Mouse (Mus musculus): ENCODE results near the gene Btc.

- TF ChIP-seq CTCF (IDR thresholded peaks at IDR 0.05 in 2 of 3, conservative IDR thresholded peaks at IDR 0.05 in 1 of 3; ENCODE audit: control insufficient read depth in 1 of 3, insufficient read depth in 1 of 3, low read depth in 2 of 3, low read length in 3 of 3, poor library complexity in 1 of 3, severe bottlenecking in 1 of 3) (no peak), GATA1 (IDR thresholded peaks at IDR 0.05; ENCODE audit: low read depth, low read length) (no peak), POLR2A (IDR thresholded peaks at IDR 0.05; ENCODE audit: control insufficient read depth in 1 of 2, insufficient read depth in 1 of 2, low read depth in 1 of 2, low read length in 2 of 2, poor library complexity in 1 of 2) (no peak), TAL1 (IDR thresholded peaks at IDR 0.05; ENCODE audit: low read length) (no peak), RCOR1 (IDR thresholded peaks at IDR 0.05; ENCODE audit: low read depth, low read length) (no peak), NELFE (IDR thresholded peaks at IDR 0.05; ENCODE audit: low read depth, low read length) (no peak), E2F4 (IDR thresholded peaks at IDR 0.05; ENCODE audit: borderline replicate concordance, low read depth, low read length) (no peak), HCFC1 (IDR thresholded peaks at IDR 0.05; ENCODE audit: low read depth, low read length) (no peak), RAD21 (IDR thresholded peaks at IDR 0.05; ENCODE audit: low read depth, low read length) (no peak), ZNF384 (IDR thresholded peaks at IDR 0.05; ENCODE audit: low read depth, low read length) (no peak), SMC3 (IDR thresholded peaks at IDR 0.05; ENCODE audit: low read depth, low read length) (no peak), BHLHE40 (IDR thresholded peaks at IDR 0.05; ENCODE audit: borderline replicate concordance, low read depth, low read length) (no peak), MAX (IDR thresholded peaks at IDR 0.05; ENCODE audit: low read length) (no peak), POLR2AphosphoS2 (IDR thresholded peaks at IDR 0.05; ENCODE audit: low read length) (no peak)
These were observed 68.6 kb downstream of the Btc start for GRCm38 (mm10) chr5:91334227-91334626.
